Mouse (Mus musculus): ENCODE measurements around the gene Krt222. TPM values are rescaled to one million over a fixed set of nuclear protein-coding genes. Genes with fewer than 3 reads are reported as not detected.

The Krt222 gene
- total RNA-seq, 2 experiments from 2014 or later = 23.5 to 23.9 TPM

DNA sequence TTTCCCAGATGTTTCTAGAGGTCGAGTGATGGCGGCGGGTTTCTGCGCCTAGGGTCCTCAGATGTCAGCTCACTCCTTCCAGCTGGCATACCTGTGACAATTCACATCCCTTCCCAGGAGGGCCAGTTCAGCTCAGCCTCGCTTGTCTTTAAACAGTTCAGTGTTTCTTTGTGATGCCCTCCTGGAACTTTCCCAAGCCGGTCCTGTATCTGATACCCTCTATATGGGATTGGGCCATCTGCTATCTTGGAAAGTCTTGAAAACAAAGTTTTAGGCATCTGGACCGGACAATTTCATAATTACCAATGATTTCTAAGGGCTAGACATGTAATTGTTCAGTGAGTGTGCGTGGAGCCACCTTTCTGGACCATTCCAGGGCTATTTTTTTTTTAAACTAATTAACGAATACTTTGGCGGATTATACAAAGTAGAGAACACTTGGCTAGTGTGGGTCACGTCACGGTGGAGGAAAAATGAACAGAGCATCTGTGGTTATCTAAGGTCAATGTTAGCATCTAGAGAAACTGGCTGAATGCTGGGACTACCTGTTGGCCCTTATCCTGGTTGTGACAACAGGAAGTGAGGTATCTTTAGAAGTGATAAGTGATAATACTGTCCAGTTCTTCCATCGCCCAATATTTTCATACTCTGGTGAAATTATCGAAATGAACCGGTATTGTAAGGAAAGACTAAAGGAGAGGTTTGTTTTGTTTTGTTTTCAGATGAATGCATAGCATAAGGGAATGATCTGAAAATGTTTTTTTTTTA lies 12.7 kb downstream of the Krt222 start:
- no peak for DNase-seq

DNA sequence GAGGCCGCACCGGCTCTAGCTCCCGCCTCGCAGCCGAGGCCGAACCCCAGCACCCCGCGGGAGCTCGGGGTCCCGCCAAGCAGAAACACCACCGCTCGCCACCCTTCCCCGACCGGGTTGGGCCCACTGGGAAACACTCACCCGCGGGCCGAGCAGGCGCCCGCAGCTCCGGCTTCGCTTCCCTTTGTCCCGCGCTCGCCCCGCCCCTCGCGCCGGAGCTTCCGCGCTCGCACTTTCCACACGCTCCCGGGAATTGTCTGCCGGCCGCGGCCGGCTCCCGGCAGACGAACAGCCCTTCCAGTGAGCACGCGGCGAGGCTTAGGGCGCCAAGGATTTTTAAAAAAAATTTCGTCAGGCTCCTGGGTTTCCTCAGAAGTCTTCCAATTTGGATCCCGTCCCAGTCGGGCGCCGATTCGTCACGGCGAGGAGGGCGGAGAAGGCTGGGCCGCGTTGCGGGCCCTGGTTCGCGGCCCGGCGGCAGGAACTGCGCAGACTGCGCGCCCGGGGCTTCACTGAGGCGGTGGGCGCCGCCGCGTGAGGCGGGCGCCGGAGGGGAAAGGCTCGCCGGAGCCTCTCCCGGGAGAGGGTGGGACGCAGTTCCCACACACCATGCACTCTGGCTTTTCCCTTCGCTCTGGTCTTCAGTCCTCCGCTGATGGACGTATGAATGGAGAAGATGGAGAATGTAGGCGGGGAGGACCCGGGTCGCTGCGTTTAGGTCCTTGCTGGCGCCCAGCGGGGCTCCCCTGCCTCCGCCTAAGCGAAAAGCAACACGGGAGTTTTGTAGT lies 13.4 kb downstream of the Krt222 start, which contains the start of gene Smarce1:
Gene Smarce1, minus strand, starts transcription at position 757 of the 788 bp plus-strand sequence.
- DNase-seq = peak; percentile 72 to 78

DNA sequence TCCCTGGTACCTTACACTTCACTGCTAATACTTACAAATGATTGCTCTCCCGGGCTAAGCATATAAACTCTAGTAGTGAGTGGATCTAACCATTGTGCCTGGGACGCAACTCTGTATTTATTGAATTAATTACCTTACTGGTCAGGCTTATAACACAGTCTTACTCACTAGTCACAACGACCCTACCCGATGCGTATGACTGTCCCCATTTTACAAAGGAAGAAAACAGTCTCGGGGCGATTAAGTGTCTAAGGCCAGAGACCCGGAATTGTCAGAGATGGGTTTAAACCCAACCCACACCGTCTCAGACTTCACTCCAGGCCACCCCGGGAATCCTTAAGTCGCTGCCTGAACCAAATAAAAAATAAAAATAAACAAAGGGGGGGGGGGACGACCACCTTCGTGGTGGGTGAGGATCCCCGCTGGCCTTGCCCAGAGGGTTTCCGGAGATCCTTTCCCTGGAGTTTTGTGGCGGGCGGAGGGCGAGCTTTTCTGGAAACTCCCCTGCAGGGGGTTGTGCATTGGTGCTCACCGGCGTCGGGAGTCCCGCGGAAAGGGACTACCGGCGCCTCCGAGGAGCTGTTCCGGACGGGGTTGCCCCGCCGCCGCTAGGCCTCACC lies 14.1 kb downstream of the Krt222 start:
- DNase-seq = no peak

DNA sequence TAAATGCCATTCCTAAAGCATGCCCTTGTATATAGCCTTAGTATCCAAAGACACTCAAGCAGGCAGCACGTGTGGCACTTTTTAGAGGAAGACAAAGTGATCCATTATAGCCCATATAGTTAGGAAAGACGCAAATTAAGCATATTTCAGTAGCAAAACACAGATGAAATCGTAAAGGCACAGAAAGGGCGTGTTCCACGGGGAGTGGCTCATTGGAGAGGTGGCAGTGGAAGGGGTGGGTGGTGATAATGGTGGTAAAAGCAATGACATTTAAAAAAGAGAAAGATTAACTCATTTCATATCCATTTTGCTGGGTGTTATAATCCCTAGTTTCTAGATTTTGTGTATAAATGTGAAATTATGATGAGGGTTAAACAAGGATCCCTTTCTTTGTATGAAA lies 17.6 kb downstream of the Krt222 start:
- no peak for DNase-seq

DNA sequence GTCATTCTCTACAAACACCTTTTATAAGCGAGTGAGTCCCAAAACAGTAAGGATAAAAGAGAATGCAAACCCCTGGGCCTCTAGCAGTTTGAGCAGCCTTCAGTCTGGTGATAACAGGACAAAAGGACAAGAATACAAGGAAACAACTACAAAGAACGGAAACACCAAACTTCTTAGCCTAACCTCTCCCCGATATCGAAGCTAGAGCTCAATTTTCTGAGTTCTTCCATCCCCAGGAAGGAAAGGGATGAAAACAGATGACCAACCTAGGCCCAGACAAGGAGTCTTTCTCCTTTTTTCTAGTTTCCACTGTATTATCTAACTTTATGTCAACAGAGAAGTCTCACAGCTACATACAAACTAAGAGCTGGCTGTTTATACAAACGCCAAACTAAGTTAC lies 20.6 kb downstream of the Krt222 start:
- DNase-seq = no peak

DNA sequence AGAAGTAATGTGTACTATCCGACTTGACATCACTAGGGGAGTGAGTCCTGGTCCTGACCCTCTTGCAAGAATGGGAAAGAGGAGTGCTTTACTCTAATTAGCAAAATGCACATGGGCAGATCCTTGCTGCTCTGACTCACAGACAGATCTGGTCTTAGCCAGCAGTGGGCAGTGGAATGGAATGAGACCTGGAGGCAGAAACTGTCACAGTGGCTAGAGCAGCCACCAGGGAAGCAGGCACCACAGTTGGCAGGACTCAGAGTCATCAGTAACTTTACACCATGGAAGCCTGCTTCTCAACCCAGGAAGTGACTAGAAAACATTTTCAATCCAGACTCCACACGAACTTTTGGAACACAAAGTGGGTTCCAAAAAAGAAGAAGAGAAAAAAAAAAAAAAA lies 22.1 kb downstream of the Krt222 start:
- no peak for DNase-seq

DNA sequence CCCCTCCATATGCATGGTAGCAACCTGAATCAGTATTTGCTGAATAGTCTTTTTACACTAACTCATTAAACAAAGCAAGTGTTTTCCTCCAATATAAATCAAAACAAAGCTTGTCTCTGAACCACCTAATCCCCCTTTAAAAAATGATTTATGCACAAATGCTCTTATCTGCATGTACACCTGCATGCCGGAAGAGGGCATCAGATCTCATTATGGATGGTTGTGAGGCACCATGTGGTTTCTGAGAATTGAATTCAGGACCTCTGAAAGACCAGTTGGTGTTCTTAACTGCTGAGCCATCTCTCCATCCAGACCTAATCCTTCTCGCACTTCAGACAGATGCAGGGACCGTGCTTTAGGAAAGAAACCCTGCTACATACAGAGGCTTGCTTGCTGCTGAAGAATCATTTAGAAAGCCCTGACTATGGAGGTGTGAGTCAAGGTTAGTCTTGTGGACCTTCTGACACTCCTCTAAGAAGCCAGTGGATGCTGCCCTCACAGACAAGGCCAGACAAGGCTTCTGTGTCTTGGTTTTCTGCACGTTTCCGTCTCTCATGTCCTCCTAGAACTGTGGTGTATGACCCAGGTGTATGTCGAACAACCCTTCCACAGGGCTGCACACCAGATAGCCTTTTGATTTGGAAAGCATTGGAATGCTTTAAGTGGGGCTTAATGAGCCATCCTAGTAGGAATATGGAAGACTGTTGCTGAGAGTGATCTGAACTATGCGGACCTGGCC lies 26.5 kb downstream of the Krt222 start:
- no peak for DNase-seq

DNA sequence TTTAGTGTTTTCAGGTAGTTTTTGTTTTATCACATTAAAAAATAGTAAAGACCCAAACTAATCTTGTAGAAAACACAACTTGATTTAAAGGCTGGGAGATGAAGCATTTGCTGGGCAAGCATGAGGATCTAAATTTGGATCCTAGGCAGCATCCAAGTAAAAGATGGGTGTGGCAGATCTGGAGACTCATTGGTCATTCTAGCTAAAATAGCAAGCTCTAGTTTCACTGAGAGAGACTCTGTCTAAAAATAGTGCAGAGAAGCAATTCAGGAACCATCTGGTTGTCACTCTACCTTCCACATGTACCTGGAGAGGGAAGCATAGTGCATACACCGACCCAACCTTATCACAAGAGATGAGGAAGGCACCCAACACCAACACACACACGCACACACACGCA lies 27.7 kb downstream of the Krt222 start:
- no peak for DNase-seq

DNA sequence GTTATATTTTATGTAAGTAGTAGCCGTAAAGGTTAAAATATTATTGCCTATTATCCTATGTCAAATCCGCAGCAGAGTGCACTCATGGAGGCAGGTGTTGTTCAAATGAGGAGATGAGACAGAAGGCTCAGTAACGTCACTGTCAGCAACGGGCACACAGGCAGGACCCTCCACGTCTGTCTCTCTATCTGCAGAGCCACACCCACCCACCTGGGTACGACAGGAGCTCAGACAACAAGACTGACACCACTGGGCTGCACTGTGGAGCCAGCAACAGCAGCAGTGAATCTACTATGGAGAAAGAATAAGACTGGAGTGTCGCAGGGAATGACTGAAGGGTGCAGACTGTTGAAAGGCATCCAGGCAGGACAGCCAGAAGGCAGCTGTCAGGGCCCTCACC lies 31.2 kb downstream of the Krt222 start:
- DNase-seq = no peak

DNA sequence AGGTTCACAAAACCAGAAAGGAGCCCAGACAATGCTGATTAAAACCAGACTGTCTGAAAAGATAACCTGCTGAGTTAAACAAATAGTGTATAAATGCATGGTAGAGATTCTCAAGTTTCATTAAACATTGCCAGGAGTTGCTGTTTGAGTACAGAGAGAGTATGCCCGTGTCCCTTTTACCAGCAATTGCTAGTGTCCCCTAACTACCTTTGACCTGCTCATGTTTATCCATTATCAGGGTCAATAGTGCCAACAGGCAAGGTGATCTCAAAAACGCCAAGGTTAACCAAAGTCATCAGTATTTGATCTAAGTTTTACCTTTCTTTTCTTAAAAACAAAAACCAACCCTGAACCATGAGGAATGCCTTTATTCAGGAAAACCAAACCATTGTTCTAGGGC lies 31.9 kb downstream of the Krt222 start:
- no peak for DNase-seq

DNA sequence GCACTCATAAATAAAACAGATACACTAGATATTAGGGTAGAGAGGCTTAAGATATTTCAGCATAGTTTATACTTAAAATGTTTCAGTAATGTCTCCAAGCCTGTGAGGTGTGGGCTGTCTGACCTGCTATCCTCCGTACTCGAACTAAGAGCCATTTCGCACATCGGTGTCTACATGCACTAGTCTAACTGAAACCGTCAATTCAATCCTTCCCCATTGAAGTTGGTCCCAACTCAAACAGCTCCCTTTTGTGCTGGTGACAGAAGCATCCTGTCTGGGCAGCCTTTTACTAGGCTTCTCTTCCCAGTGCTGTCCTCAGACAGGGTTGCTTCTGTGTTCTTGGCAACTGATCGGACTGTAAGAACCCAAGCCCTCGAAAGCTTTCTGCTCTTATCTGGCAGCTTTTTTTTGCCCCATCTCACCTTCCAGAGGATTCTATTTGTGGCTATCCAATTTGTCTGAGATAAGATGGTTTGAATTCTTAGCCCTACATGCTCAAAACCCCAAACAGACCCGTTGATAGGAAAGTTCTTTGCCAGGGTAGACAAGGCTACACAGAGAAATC lies 35.7 kb downstream of the Krt222 start:
- no peak for DNase-seq

DNA sequence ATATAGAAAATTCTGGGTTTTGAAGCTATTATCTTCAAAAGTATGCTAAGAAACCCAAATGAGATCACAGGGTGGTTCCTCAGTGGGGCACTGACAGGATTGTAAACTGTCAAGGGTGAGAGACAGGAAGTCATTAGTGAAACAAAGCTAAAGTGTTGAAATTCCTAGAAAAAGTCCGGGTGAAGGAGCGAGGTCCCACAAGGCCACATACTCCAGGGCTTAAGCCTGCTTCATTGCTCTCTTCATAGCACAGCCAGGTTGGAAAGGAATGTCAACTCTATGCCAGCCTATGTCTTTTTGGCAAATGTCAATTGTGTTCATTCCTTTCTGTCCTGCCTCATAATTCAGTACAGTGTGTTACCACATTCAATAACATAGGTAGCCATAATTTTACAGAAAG lies 36.4 kb downstream of the Krt222 start:
- no peak for DNase-seq

DNA sequence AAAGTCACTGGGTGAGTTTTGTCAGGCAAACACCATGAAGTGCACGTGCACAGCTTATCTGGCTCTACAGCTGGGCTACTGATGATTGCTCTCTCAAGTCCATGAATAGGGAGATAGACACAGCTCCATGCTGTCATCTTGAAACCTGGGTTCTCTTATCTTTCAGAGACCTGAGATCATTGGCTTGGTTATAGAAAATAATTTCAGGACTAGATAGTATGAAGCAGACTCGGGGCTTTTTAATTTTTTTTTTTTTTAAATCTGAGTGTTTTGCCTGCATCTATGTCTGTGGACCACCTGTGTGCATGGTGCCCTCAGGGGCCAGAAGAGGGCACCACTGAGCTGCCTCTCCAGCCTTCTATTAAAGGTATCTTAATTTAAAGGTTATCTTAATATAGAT lies 36.9 kb downstream of the Krt222 start:
- DNase-seq = no peak

DNA sequence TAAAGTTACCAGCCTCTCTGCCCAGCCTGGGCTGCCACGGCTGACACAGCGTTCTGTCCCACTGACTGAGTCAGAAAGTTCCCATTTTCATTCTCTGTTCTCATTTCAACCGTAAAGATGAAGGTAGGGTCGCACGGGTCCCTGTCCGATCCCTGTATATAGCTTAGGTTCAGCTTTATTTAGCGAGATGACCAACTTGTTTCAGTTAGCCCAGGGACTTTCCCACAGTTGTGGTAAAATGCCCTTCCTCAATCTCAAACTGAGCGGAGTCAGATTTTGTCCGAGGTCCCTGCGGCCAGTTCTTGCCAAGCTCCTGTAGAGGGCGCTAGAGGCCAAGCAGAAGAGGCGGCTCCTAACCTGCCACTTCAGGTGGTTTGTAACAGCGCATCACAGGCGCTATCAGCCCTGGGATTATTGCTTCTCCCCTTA lies 54.7 kb downstream of the Krt222 start:
- peak in 1 of 2 experiments; percentile 33 for DNase-seq

DNA sequence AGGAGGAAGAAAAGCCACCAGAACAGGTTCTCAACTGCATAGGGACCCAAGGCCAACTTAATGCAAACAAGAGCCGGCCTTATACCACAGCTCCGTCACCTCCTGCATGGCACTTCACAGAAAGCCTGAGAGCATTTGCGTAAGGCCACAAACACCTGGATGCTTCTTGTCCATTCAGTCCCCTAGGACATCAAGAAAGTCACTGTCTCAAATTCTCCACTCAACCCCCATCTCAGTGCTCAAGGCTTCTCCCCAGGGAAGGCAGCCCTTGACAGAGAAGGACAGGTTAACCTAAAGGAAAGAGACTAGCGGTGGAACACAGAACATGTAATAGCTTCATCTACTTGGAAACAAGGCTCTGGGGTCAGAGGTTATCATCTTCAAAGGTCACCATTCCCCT lies 56.5 kb downstream of the Krt222 start:
- DNase-seq = no peak

DNA sequence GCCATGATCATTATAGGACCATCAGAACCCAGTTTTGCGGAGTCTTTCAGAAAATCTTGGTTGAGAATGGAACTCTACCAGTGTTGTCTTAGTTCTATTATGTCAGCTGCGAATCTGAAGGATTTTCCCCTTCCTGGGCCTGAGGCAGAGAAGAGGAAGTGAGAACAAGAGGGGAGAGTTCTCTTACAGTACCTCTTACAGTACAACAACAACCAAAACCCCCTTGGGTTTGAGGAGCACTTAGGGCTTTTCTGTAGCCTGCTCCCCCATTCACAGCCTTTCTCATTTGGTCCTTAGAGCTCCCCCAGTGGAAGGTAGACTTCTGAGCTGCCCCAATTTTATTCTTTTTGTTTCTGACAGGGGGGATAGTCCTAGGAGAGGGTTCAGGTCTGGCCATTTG lies 57.0 kb downstream of the Krt222 start:
- no peak for DNase-seq

Other genes starting within 250 kb of the Krt222 start
- 1 to 10 TPM; 2.7 to 3.3 TPM for gene Top2a, start 219.9 kb downstream of the Krt222 start, total RNA-seq (2021)
- gene Igfbp4, start 202.8 kb downstream of the Krt222 start, total RNA-seq (2021) = 10 to 100 TPM; 71.4 to 72.1 TPM
- not detected for gene Tns4, start 154.8 kb downstream of the Krt222 start, total RNA-seq (2021)
- not detected for gene Ccr7, start 89.0 kb downstream of the Krt222 start, total RNA-seq (2021)
- gene Smarce1, start 13.1 kb downstream of the Krt222 start, total RNA-seq (2021) = 10 to 100 TPM; 56.6 to 60.4 TPM
- not detected for gene Krt24, start 41.2 kb upstream of the Krt222 start, total RNA-seq (2021)
- gene Krt25, start 78.9 kb upstream of the Krt222 start, total RNA-seq (2021) = not detected
- gene Krt26, start 93.9 kb upstream of the Krt222 start, total RNA-seq (2021) = not detected
- gene Krt27, start 107.0 kb upstream of the Krt222 start, total RNA-seq (2021) = not detected
- under 1 TPM; 0.27 to 0.30 TPM for gene Krt28, start 130.8 kb upstream of the Krt222 start, total RNA-seq (2021)
- 10 to 100 TPM; 15.3 to 17.5 TPM for gene Krt10, start 145.3 kb upstream of the Krt222 start, total RNA-seq (2021)
- gene Krt12, start 178.2 kb upstream of the Krt222 start, total RNA-seq (2021) = under 1 TPM; 0.61 to 0.97 TPM
- gene Krt20, start 194.1 kb upstream of the Krt222 start, total RNA-seq (2021) = not detected
- not detected for gene Krt23, start 249.1 kb upstream of the Krt222 start, total RNA-seq (2021)

Measured in layer of hippocampus, postnatal 36 days (tissue).